Mouse (Mus musculus): ENCODE measurements around the gene Pde1c. TPM values are rescaled to one million over a fixed set of nuclear protein-coding genes. Genes with fewer than 3 reads are reported as not detected.

Gene Pde1c
- polyA plus RNA-seq, 1 experiment from 2014 or later, result 1.5 TPM

- Histone ChIP-seq H3K36me3 (ENCODE audit: control insufficient read depth, insufficient read depth, low read length) (no peaks in the 10 kb centered on the region), H3K4me2 (ENCODE audit: low read depth, low read length) (no peak overlapping the region), H3K27me3 (replicated peaks; ENCODE audit: control insufficient read depth, insufficient read depth, low read length) (no peaks in the 10 kb centered on the region), H3K9me3 (ENCODE audit: control insufficient read depth, low read length) (no peaks in the 10 kb centered on the region), H3K4me3 (ENCODE audit: low read length) (no peak overlapping the region), H3K4me1 (ENCODE audit: control insufficient read depth, insufficient read depth, low read length) (no peaks in the 10 kb centered on the region), H3K9ac (ENCODE audit: low read depth, low read length) (no peak overlapping the region), H3K27ac (ENCODE audit: low read length) (no peak overlapping the region)
- ATAC-seq, result no peak
- WGBS, result 50% methylated on average over 5 of the region's 5 CpGs
These were observed 470.5 kb downstream of the Pde1c start for GRCm38 (mm10) chr6:56098427-56098826.

- Histone ChIP-seq H3K4me1 (ENCODE audit: control insufficient read depth, insufficient read depth, low read length) (no peaks in the 10 kb centered on the region), H3K27me3 (replicated peaks; ENCODE audit: control insufficient read depth, insufficient read depth, low read length) (no peaks in the 10 kb centered on the region), H3K9me3 (ENCODE audit: control insufficient read depth, low read length) (no peaks in the 10 kb centered on the region), H3K9ac (ENCODE audit: low read depth, low read length) (no peak overlapping the region), H3K4me3 (ENCODE audit: low read length) (no peak overlapping the region), H3K36me3 (ENCODE audit: control insufficient read depth, insufficient read depth, low read length) (no peaks in the 10 kb centered on the region), H3K27ac (ENCODE audit: low read length) (no peak overlapping the region), H3K4me2 (ENCODE audit: low read depth, low read length) (no peak overlapping the region)
- 45% methylated on average over 4 of the region's 4 CpGs for WGBS
- ATAC-seq, result no peak
These were observed 492.5 kb downstream of the Pde1c start for GRCm38 (mm10) chr6:56076378-56076805.

- H3K27me3 ChIP-seq (replicated peaks; ENCODE audit: control insufficient read depth, insufficient read depth, low read length), result no peaks in the 10 kb centered on the region
- no peaks in the 10 kb centered on the region for H3K9me3 ChIP-seq (ENCODE audit: control insufficient read depth, low read length)
- H3K4me3 ChIP-seq (ENCODE audit: low read length), result no peak overlapping the region
- no peak overlapping the region for H3K9ac ChIP-seq (ENCODE audit: low read depth, low read length)
- no peak for ATAC-seq
- H3K4me2 ChIP-seq (ENCODE audit: low read depth, low read length), result no peak overlapping the region
- no peaks in the 10 kb centered on the region for H3K36me3 ChIP-seq (ENCODE audit: control insufficient read depth, insufficient read depth, low read length)
- no peak overlapping the region for H3K27ac ChIP-seq (ENCODE audit: low read length)
- no peaks in the 10 kb centered on the region for H3K4me1 ChIP-seq (ENCODE audit: control insufficient read depth, insufficient read depth, low read length)
These were observed 500.4 kb downstream of the Pde1c start for GRCm38 (mm10) chr6:56068516-56068915.

GRCm38 (mm10) chr6:56066632-56067282 lies 502.1 kb downstream of the Pde1c start:
- WGBS, result 38% methylated on average over 5 of the region's 5 CpGs
- Histone ChIP-seq H3K4me3 (ENCODE audit: low read length) (no peak overlapping the region), H3K4me2 (ENCODE audit: low read depth, low read length) (no peak overlapping the region), H3K27ac (ENCODE audit: low read length) (no peak overlapping the region), H3K27me3 (replicated peaks; ENCODE audit: control insufficient read depth, insufficient read depth, low read length) (no peaks in the 10 kb centered on the region), H3K36me3 (ENCODE audit: control insufficient read depth, insufficient read depth, low read length) (no peaks in the 10 kb centered on the region), H3K4me1 (ENCODE audit: control insufficient read depth, insufficient read depth, low read length) (no peaks in the 10 kb centered on the region), H3K9ac (ENCODE audit: low read depth, low read length) (no peak overlapping the region), H3K9me3 (ENCODE audit: control insufficient read depth, low read length) (no peaks in the 10 kb centered on the region)
- ATAC-seq, result no peak

GRCm38 (mm10) chr6:56063736-56064135 lies 505.2 kb downstream of the Pde1c start:
- no peak for ATAC-seq

GRCm38 (mm10) chr6:56049104-56049503 lies 519.8 kb downstream of the Pde1c start:
- 31% methylated on average over 4 of the region's 4 CpGs for WGBS
- H3K36me3 ChIP-seq (ENCODE audit: control insufficient read depth, insufficient read depth, low read length), result no peaks in the 10 kb centered on the region
- H3K4me1 ChIP-seq (ENCODE audit: control insufficient read depth, insufficient read depth, low read length), result no peaks in the 10 kb centered on the region
- H3K9me3 ChIP-seq (ENCODE audit: control insufficient read depth, low read length), result no peaks in the 10 kb centered on the region
- H3K9ac ChIP-seq (ENCODE audit: low read depth, low read length), result no peak overlapping the region
- H3K27me3 ChIP-seq (replicated peaks; ENCODE audit: control insufficient read depth, insufficient read depth, low read length), result no peaks in the 10 kb centered on the region
- no peak overlapping the region for H3K4me3 ChIP-seq (ENCODE audit: low read length)
- H3K4me2 ChIP-seq (ENCODE audit: low read depth, low read length), result no peak overlapping the region
- no peak for ATAC-seq
- H3K27ac ChIP-seq (ENCODE audit: low read length), result no peak overlapping the region

More at GRCm38 (mm10) chr6:56063736-56064135, 505.2 kb downstream of the Pde1c start:
- Histone ChIP-seq H3K9ac (ENCODE audit: low read depth, low read length) (no peak overlapping the region), H3K4me3 (ENCODE audit: low read length) (no peak overlapping the region), H3K4me1 (ENCODE audit: control insufficient read depth, insufficient read depth, low read length) (no peaks in the 10 kb centered on the region), H3K27ac (ENCODE audit: low read length) (no peak overlapping the region), H3K4me2 (ENCODE audit: low read depth, low read length) (no peak overlapping the region), H3K9me3 (ENCODE audit: control insufficient read depth, low read length) (no peaks in the 10 kb centered on the region), H3K27me3 (replicated peaks; ENCODE audit: control insufficient read depth, insufficient read depth, low read length) (no peaks in the 10 kb centered on the region), H3K36me3 (ENCODE audit: control insufficient read depth, insufficient read depth, low read length) (no peaks in the 10 kb centered on the region)

GRCm38 (mm10) chr6:56048580-56048979 lies 520.3 kb downstream of the Pde1c start:
- WGBS, result 74% methylated on average over 3 of the region's 3 CpGs
- H3K4me2 ChIP-seq (ENCODE audit: low read depth, low read length), result no peak overlapping the region
- H3K9me3 ChIP-seq (ENCODE audit: control insufficient read depth, low read length), result no peaks in the 10 kb centered on the region
- H3K36me3 ChIP-seq (ENCODE audit: control insufficient read depth, insufficient read depth, low read length), result no peaks in the 10 kb centered on the region
- no peaks in the 10 kb centered on the region for H3K4me1 ChIP-seq (ENCODE audit: control insufficient read depth, insufficient read depth, low read length)
- H3K27me3 ChIP-seq (replicated peaks; ENCODE audit: control insufficient read depth, insufficient read depth, low read length), result no peaks in the 10 kb centered on the region
- no peak overlapping the region for H3K27ac ChIP-seq (ENCODE audit: low read length)
- no peak overlapping the region for H3K9ac ChIP-seq (ENCODE audit: low read depth, low read length)
- no peak for ATAC-seq
- H3K4me3 ChIP-seq (ENCODE audit: low read length), result no peak overlapping the region

GRCm38 (mm10) chr6:56044716-56045115 lies 524.2 kb downstream of the Pde1c start:
- Histone ChIP-seq H3K4me1 (ENCODE audit: control insufficient read depth, insufficient read depth, low read length) (no peaks in the 10 kb centered on the region), H3K36me3 (ENCODE audit: control insufficient read depth, insufficient read depth, low read length) (no peaks in the 10 kb centered on the region), H3K4me3 (ENCODE audit: low read length) (no peak overlapping the region), H3K9me3 (ENCODE audit: control insufficient read depth, low read length) (no peaks in the 10 kb centered on the region), H3K27me3 (replicated peaks; ENCODE audit: control insufficient read depth, insufficient read depth, low read length) (no peaks in the 10 kb centered on the region), H3K27ac (ENCODE audit: low read length) (no peak overlapping the region), H3K4me2 (ENCODE audit: low read depth, low read length) (no peak overlapping the region), H3K9ac (ENCODE audit: low read depth, low read length) (no peak overlapping the region)
- WGBS, result 81% methylated on average over 1 of the region's 1 CpGs
- no peak for ATAC-seq

GRCm38 (mm10) chr6:56044270-56044669 lies 524.6 kb downstream of the Pde1c start:
- Histone ChIP-seq H3K27ac (ENCODE audit: low read length) (no peak overlapping the region), H3K4me3 (ENCODE audit: low read length) (no peak overlapping the region), H3K4me2 (ENCODE audit: low read depth, low read length) (no peak overlapping the region), H3K9me3 (ENCODE audit: control insufficient read depth, low read length) (no peaks in the 10 kb centered on the region), H3K4me1 (ENCODE audit: control insufficient read depth, insufficient read depth, low read length) (no peaks in the 10 kb centered on the region), H3K27me3 (replicated peaks; ENCODE audit: control insufficient read depth, insufficient read depth, low read length) (no peaks in the 10 kb centered on the region), H3K36me3 (ENCODE audit: control insufficient read depth, insufficient read depth, low read length) (no peaks in the 10 kb centered on the region), H3K9ac (ENCODE audit: low read depth, low read length) (no peak overlapping the region)
- ATAC-seq, result no peak
- 35% methylated on average over 5 of the region's 5 CpGs for WGBS

- H3K36me3 ChIP-seq (ENCODE audit: control insufficient read depth, insufficient read depth, low read length), result no peaks in the 10 kb centered on the region
- 65% methylated on average over 4 of the region's 4 CpGs for WGBS
- H3K4me2 ChIP-seq (ENCODE audit: low read depth, low read length), result no peak overlapping the region
These were observed 529.3 kb downstream of the Pde1c start for GRCm38 (mm10) chr6:56039476-56040055.

More at GRCm38 (mm10) chr6:56039476-56040055, 529.3 kb downstream of the Pde1c start:
- no peak overlapping the region for H3K4me3 ChIP-seq (ENCODE audit: low read length)
- no peak overlapping the region for H3K9ac ChIP-seq (ENCODE audit: low read depth, low read length)
- ATAC-seq, result no peak
- no peaks in the 10 kb centered on the region for H3K4me1 ChIP-seq (ENCODE audit: control insufficient read depth, insufficient read depth, low read length)
- H3K27me3 ChIP-seq (replicated peaks; ENCODE audit: control insufficient read depth, insufficient read depth, low read length), result no peaks in the 10 kb centered on the region
- no peaks in the 10 kb centered on the region for H3K9me3 ChIP-seq (ENCODE audit: control insufficient read depth, low read length)
- H3K27ac ChIP-seq (ENCODE audit: low read length), result no peak overlapping the region

Data from intestine, embryonic 16.5 days (tissue).